Mouse (Mus musculus): ENCODE measurements around the gene Nat14.
A peak's percentile ranks its signal among the peaks of the same experiment; 100 is the strongest.

Nat14 gene

DNA sequence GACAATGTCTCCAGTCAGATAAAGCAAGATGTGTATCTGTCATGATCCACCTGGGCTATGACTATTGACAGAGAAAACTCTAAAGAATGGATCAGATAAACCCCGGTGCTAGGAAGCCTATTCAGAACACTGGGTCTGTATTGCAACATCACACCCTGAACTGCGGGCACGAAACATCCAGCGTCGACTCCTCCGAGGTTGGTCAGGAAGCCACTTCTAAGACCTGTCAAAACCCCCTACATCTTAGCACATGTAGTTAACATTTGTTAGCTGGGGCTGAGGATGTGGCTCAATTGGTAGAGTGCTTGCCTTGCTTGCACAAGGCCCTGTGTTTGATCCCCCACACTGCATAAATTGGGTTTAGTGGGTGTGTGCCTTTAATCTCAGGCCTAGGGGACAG is 26.6 kb downstream of the Nat14 start:
- DNase-seq (ENCODE audit: low read depth, low spot score): no peak

- DNase-seq (ENCODE audit: low read depth, low spot score): no peak
Observed at GRCm38 (mm10) chr7:4950561-4951342, 28.9 kb downstream of the Nat14 start.

GRCm38 (mm10) chr7:4953815-4954445 is 32.1 kb downstream of the Nat14 start:
- DNase-seq (ENCODE audit: low read depth, low spot score): no peak

DNA sequence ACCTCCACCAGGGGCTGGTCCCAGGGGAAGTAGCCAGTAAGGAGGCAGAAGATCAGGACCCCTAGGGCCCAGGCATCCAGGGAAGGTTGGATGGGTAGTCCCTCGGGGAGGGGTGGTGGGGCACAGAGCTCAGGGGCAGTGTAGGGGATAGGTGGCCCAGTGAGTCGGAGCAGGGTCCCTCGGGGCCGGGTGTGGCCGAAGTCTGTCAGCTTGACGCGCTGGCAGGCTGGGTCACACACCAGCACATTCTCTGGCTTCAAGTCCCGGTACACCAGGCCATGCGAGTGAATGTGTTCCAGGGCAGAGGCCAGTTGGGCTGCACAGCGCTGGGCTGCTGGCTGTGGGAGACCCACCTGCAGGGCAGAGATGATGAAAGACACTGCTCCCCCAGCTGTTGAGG is 35.5 kb downstream of the Nat14 start:
- DNase-seq (ENCODE audit: low read depth, low spot score): no peak

GRCm38 (mm10) chr7:4963527-4963926 is 41.7 kb downstream of the Nat14 start:
- DNase-seq (ENCODE audit: low read depth, low spot score): no peak

- DNase-seq (ENCODE audit: low read depth, low spot score): peak; percentile 77
Observed at GRCm38 (mm10) chr7:4964272-4964671, 42.4 kb downstream of the Nat14 start, which contains the start of gene Sbk2. Sbk2 (minus strand) TSS chr7:4964406.

GRCm38 (mm10) chr7:4964988-4965387 is 43.2 kb downstream of the Nat14 start:
- no peak for DNase-seq (ENCODE audit: low read depth, low spot score)

- DNase-seq (ENCODE audit: low read depth, low spot score): no peak
Observed at GRCm38 (mm10) chr7:4971068-4971467, 49.2 kb downstream of the Nat14 start, which contains the start of gene Sbk3. Sbk3 (minus strand) TSS chr7:4971168.

DNA sequence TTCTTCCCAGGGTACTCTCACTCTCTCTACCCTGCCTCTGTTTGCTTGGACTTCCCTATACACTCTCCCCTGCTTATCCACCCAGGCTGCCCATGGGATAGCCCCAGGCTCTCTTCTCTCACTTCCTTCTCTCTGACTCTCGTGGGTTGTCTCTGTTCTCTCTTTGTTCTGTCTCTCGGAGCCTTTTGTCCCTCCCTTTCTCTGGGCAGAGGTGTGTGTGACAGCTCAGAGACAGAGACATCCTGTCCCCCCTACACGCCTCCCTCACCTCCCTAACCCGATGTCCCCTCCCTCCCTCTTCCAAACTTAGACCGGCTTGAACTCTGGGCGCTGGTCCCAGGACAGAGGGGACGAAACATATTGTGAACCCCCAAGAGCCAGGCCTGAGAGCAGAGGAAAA is 49.9 kb downstream of the Nat14 start:
- no peak for DNase-seq (ENCODE audit: low read depth, low spot score)

DNA sequence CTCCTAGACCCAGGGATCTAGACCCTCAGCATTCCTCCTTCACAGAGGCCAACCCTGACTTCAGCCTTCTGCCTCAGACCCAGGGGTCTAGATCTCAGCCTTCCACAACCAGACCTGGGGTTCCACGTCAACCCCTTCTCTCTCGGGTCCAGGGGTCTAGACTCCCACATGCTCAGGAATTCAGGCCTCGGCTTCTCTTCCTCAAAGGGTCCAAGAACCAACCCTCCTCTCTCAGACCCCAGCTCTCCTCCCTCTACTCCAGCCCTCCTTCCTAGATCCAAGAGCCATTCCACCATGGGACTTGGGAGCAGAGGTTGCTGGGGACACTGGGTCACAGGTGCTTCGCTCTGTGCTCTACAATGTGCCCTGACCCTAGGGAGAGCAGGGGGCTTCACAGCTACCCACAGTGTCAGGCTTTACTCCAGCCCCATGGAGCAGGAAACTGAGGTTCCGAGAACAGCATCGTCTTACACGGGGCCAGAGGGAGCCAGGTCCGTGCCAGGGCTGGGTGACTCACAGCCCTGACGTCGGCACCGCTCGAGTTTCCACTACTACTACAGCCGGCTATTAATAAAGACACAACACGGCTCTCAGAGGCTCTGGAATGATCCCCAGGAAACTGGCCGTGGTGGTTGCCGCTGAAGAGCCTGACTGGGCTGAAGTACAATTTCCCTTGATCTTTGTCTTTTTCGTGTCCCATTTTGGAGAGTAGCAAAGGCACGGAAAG is 50.7 kb downstream of the Nat14 start:
- DNase-seq (ENCODE audit: low read depth, low spot score): no peak
